Mouse (Mus musculus) kidney, postnatal 36 days (tissue): ENCODE measurements around the gene 5031410I06Rik.
"Not testable (repeated sequence)": the region's sequence is repeated elsewhere in the genome, so short reads cannot be mapped to it uniquely, and the experiment has no call there.

ENCODE experiments used
- DNase-seq, 2 experiments: peaks; one replicate each; pipeline ENCODE4 v3.0.0; 2021 to 2022; ENCODE audit warnings: mixed read lengths in 2 of 2

Gene 5031410I06Rik

DNA sequence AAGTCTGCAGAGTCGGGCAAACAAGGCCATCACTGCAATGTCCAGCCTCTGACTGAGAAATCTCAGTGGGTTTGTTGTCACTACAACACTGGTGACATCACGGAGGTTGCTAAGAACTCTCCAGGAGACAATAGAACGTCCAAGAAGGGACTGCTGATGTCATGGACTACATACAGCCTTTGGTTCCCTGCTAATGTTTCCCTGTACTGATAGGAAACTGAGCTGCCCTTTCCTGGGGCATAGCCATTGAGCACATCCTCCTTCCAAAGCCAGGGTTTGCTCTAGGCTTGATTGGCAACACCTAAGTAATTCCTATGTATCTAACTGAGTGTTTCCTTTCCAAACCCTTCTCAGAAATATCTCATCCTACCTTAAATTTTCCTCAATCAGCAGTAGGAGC is at the start of gene 5031410I06Rik:
TSS of gene 5031410I06Rik (minus strand) at position 101 of the 400 bp plus-strand sequence.
- DNase-seq, result not testable (repeated sequence)

DNA sequence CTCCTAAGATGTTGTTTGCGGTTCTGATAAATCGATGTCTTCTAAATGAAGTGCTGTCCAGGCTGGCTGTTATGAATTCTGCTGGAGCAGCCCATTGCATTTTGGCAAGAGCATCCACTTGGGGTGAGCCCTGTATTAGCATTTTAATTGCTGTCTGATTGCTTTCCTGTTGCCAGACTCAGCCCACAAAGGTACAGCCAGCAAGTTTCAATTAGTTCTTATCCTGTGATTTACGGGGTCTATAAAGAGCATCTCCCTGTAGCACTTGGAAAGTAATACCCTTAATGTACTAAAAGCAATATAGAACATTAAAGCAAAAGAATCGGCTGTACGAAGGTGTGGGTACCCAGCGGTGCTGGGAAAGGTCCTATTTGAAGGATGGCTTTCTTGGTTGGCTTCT is 37.7 kb upstream of the 5031410I06Rik start:
- no peak for DNase-seq

DNA sequence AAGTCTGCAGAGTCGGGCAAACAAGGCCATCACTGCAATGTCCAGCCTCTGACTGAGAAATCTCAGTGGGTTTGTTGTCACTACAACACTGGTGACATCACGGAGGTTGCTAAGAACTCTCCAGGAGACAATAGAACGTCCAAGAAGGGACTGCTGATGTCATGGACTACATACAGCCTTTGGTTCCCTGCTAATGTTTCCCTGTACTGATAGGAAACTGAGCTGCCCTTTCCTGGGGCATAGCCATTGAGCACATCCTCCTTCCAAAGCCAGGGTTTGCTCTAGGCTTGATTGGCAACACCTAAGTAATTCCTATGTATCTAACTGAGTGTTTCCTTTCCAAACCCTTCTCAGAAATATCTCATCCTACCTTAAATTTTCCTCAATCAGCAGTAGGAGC is 16.2 kb upstream of the 5031410I06Rik start, which contains the start of gene Gm10220:
TSS of gene Gm10220 (minus strand) at position 101 of the 400 bp plus-strand sequence.
- DNase-seq, result not testable (repeated sequence)

DNA sequence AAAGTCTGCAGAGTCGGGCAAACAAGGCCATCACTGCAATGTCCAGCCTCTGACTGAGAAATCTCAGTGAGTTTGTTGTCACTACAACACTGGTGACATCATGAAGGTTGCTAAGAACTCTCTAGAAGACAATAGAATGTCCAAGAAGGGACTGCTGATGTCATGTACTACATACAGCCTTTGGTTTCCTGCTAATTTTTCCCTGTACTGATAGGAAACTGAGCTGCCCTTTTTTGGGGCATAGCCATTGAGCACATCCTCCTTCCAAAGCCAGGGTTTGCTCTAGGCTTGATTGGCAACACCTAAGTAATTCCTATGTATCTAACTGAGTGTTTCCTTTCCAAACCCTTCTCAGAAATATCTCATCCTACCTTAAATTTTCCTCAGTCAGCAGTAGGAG is 16.0 kb downstream of the 5031410I06Rik start, which contains the start of gene Gm10471:
TSS of gene Gm10471 (minus strand) at position 101 of the 400 bp plus-strand sequence.
- not testable (repeated sequence) for DNase-seq

DNA sequence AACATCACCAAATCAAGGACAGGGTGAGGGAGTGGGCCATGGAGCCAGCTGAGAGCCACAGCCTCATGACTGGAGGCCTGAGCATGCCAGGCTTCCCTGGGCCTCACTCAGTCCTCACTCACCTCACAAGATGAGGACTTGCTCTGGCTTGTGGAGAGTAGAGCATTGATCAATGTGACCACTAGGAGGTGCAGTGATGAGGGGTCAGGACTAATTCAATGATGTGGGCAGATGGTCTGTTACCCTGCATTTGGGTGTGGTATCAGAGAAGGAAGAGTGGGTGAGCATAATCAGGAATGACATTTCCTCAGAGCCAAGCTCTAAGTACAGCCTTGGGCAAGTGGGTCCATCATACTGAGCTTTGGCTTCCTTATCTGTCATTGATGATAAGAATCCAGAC is 26.1 kb downstream of the 5031410I06Rik start:
- DNase-seq, result not testable (repeated sequence)

DNA sequence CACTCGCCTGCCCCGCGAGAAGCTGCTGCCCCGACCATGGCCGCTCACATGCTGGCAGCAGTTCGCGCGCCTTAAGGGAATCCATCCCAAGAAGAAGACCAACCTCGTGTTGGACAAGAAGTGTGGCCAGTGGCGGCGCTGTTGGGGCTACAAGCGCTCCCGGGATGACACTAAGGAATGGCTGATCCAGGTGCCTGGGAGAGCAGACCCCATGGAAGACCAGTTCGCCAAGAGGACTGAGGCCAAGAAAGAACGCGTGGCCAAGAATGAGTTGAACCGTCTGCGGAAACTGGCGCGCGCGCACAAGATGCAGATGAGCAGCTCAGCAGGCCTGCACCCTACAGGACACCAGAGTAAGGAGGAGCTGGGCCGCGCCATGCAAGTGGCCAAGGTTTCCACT is 34.4 kb downstream of the 5031410I06Rik start:
- DNase-seq, result peak in 1 of 2 experiments; percentile 3

DNA sequence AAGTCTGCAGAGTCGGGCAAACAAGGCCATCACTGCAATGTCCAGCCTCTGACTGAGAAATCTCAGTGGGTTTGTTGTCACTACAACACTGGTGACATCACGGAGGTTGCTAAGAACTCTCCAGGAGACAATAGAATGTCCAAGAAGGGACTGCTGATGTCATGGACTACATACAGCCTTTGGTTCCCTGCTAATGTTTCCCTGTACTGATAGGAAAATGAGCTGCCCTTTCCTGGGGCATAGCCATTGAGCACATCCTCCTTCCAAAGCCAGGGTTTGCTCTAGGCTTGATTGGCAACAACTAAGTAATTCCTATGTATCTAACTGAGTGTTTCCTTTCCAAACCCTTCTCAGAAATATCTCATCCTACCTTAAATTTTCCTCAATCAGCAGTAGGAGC is 46.7 kb downstream of the 5031410I06Rik start, which contains the start of gene Gm7347:
TSS of gene Gm7347 (minus strand) at position 101 of the 400 bp plus-strand sequence.
- DNase-seq, result not testable (repeated sequence)
